Mouse (Mus musculus) ZHBTc4 (cell line): ENCODE results near the gene Zfhx3.

Experiments
- DNase-seq: peaks from one replicate; pipeline ENCODE4 v3.0.0-alpha.2; 2011; ENCODE audit warnings: low read depth, low spot score

Zfhx3 gene

GRCm38 (mm10) chr8:108714636-108715415, 772.4 kb downstream of the Zfhx3 start:
- DNase-seq = peak; percentile 93

- DNase-seq = peak; percentile 40
Observed at GRCm38 (mm10) chr8:108715416-108715948, 773.0 kb downstream of the Zfhx3 start.

GRCm38 (mm10) chr8:108716291-108716811, 773.9 kb downstream of the Zfhx3 start:
- no peak for DNase-seq

- no peak for DNase-seq
Observed at GRCm38 (mm10) chr8:108717545-108717944, 775.1 kb downstream of the Zfhx3 start.

GRCm38 (mm10) chr8:108718031-108718430, 775.6 kb downstream of the Zfhx3 start:
- DNase-seq = peak; percentile 54

GRCm38 (mm10) chr8:108720840-108721239, 778.4 kb downstream of the Zfhx3 start:
- DNase-seq = no peak

GRCm38 (mm10) chr8:108722671-108723513, 780.4 kb downstream of the Zfhx3 start:
- DNase-seq = peak; percentile 93

GRCm38 (mm10) chr8:108723636-108724035, 781.2 kb downstream of the Zfhx3 start:
- no peak for DNase-seq

GRCm38 (mm10) chr8:108724818-108725506, 782.5 kb downstream of the Zfhx3 start:
- no peak for DNase-seq

GRCm38 (mm10) chr8:108725631-108726030, 783.2 kb downstream of the Zfhx3 start:
- peak; percentile 21 for DNase-seq

- DNase-seq = peak; percentile 40
Observed at GRCm38 (mm10) chr8:108726541-108727241, 784.2 kb downstream of the Zfhx3 start.

GRCm38 (mm10) chr8:108729169-108729568, 786.7 kb downstream of the Zfhx3 start:
- DNase-seq = peak; percentile 60

- peak; percentile 71 for DNase-seq
Observed at GRCm38 (mm10) chr8:108729667-108730329, 787.4 kb downstream of the Zfhx3 start.

- no peak for DNase-seq
Observed at GRCm38 (mm10) chr8:108730907-108731440, 788.5 kb downstream of the Zfhx3 start.

- DNase-seq = no peak
Observed at GRCm38 (mm10) chr8:108732500-108732899, 790.1 kb downstream of the Zfhx3 start.

GRCm38 (mm10) chr8:108733385-108733784, 790.9 kb downstream of the Zfhx3 start:
- DNase-seq = peak; percentile 46

GRCm38 (mm10) chr8:108736442-108736841, 794.0 kb downstream of the Zfhx3 start:
- no peak for DNase-seq

GRCm38 (mm10) chr8:108738179-108738578, 795.7 kb downstream of the Zfhx3 start:
- DNase-seq = no peak

GRCm38 (mm10) chr8:108739517-108739916, 797.1 kb downstream of the Zfhx3 start:
- DNase-seq = no peak

- no peak for DNase-seq
Observed at GRCm38 (mm10) chr8:108740443-108740842, 798.0 kb downstream of the Zfhx3 start.
